Mouse (Mus musculus) embryonic facial prominence, embryonic 15.5 days (tissue): ENCODE measurements around the gene Ctsd. TPM values are rescaled to one million over a fixed set of nuclear protein-coding genes. Genes with fewer than 3 reads are reported as not detected.
"Not testable (repeated sequence)": the region's sequence is repeated elsewhere in the genome, so short reads cannot be mapped to it uniquely, and the experiment has no call there.

Experiments
- ATAC-seq: fragments of 200-750 bp; cut with Nextera tagmentation; 2 replicates; pipeline ENCODE4 v1.8.0; 2017; ENCODE audit warnings: low read depth, moderate TSS enrichment; ENCODE audit not compliant: insufficient number of reproducible peaks, low FRiP score, low TSS enrichment
- H3K27ac ChIP-seq: fragments of 300-500 bp; sonication (generic); replicated peaks from 2 replicates; pipeline ENCODE4 v1.5.1; 2015; ENCODE audit warnings: mild to moderate bottlenecking, inconsistent platforms
- H3K27me3 ChIP-seq: fragments of 300-500 bp; sonication (generic); 2 replicates; pipeline ENCODE4 v1.6.1; 2015; ENCODE audit warnings: inconsistent platforms
- H3K36me3 ChIP-seq: fragments of 300-500 bp; sonication (generic); 2 replicates; pipeline ENCODE4 v1.6.1; 2015; ENCODE audit warnings: mild to moderate bottlenecking, inconsistent platforms
- H3K4me1 ChIP-seq: fragments of 300-500 bp; sonication (generic); 2 replicates; pipeline ENCODE4 v1.6.1; 2015; ENCODE audit warnings: inconsistent platforms
- H3K4me2 ChIP-seq: fragments of 300-500 bp; sonication (generic); replicated peaks from 2 replicates; pipeline ENCODE4 v1.6.1; 2015; ENCODE audit warnings: mild to moderate bottlenecking, inconsistent platforms
- H3K4me3 ChIP-seq: fragments of 300-500 bp; sonication (generic); replicated peaks from 2 replicates; pipeline ENCODE4 v1.5.1; 2015; ENCODE audit warnings: mild to moderate bottlenecking, inconsistent platforms
- H3K9ac ChIP-seq: fragments of 300-500 bp; sonication (generic); 2 replicates; pipeline ENCODE4 v1.6.1; 2015; ENCODE audit warnings: inconsistent platforms
- H3K9me3 ChIP-seq: fragments of 300-500 bp; sonication (generic); replicated peaks from 2 replicates; pipeline ENCODE4 v1.6.1; 2016; ENCODE audit warnings: inconsistent platforms
- WGBS: fragments of 180-500 bp; shearing (Covaris S2); methylation state at CpG from one replicate; pipeline ENCODE4 v1.1.7; 2015; 5-methylcytosine and 5-hydroxymethylcytosine counted together
- polyA plus RNA-seq: library from polyadenylated mRNA; unstranded; fragments of >200 nt; fragmentation: Nextera tagmentation; extraction: Ambion mirVana; gene quantifications from 2 replicates; pipeline ENCODE4 v1.2.1, GENCODE M21; 2015

The Ctsd gene
- polyA plus RNA-seq, 1 experiment from 2014 or later: 387 TPM

DNA sequence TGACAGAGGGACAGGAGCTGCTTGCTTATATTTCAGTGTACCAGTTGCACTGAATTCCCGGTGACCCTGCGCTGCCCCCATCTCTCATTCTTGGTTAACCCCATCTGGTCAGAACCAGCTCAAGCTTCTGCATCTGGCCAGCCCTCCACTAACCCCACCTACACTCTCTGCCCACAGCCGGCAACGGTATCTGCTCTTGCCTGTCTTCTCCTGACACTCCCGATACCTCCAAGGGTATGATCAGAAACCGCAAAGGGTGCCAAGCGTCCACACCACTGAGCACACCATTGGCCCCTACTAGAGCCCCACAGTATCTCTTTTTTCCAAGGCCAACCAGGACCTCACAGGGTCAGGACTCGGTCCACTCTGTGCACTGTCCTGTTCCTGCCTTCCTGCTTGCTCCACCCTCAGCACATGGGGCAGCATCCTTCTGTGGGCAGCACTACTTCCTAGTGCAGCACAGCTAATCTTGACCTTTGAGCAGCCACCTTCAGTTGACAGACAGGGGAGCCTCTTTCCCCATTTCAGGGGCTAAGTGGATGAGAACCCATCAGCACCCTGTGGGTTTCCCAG is 33.1 kb downstream of the Ctsd start:
- no peaks in the 10 kb centered on the region for H3K9me3 ChIP-seq
- 0 out of 2 replicates have a peak, but pooled peaks have one; percentile 8 for ATAC-seq
- H3K27ac ChIP-seq: no peak overlapping the region
- H3K36me3 ChIP-seq: no peaks in the 10 kb centered on the region
- 69% methylated on average over 8 of the region's 8 CpGs for WGBS
- H3K4me1 ChIP-seq: no peaks in the 10 kb centered on the region
- no peak overlapping the region for H3K4me3 ChIP-seq
- H3K4me2 ChIP-seq: no peak overlapping the region
- no peak overlapping the region for H3K9ac ChIP-seq
- no peaks in the 10 kb centered on the region for H3K27me3 ChIP-seq

DNA sequence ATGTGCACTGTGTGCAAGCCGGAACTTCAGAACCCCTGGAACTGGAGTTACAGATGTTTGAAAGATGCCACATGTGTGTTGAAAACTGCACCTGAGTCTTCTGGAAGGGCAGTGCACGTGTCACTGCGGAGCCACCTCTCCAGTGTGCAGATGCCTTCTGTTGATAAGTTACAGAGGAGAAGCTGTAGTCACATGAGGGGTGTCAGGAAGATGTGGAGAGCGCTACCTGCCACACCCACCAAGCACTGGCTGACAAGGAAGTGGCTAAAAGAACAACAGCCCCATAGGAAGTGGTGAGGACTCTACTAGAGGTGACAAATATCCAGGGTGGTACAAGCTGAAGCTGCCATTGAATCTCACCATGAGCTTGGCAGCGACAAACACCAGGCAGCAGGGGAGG is 34.0 kb downstream of the Ctsd start:
- no peaks in the 10 kb centered on the region for H3K9me3 ChIP-seq
- WGBS: 60% methylated on average over 5 of the region's 5 CpGs
- no peak overlapping the region for H3K4me2 ChIP-seq
- H3K27me3 ChIP-seq: no peaks in the 10 kb centered on the region
- H3K4me3 ChIP-seq: no peak overlapping the region
- no peaks in the 10 kb centered on the region for H3K36me3 ChIP-seq
- no peak overlapping the region for H3K9ac ChIP-seq
- ATAC-seq: no peak
- peaks cover 6% of the 10 kb centered on the region for H3K4me1 ChIP-seq
- H3K27ac ChIP-seq: no peak overlapping the region

DNA sequence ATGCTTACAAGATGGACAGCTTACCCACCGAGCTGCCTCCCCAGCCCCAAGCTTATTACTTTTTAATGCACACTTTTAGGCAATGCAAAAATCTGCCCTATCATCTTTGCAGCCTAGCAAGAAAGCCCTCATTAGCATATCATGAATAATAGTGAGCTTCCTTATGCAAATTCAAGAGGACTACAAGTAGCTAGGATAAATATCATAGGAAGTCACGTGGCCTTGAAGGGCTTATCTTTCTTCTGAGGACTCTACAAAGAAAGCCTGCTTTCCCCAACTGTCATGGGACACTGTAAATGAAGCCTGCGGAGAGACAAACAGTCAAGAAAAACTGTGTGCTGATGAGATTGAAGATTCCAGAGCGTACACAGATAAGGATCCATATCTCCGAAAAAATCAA is 36.3 kb downstream of the Ctsd start:
- H3K4me3 ChIP-seq: no peak overlapping the region
- no peaks in the 10 kb centered on the region for H3K36me3 ChIP-seq
- H3K9ac ChIP-seq: no peak overlapping the region
- no peak overlapping the region for H3K4me2 ChIP-seq
- peaks cover 6% of the 10 kb centered on the region for H3K4me1 ChIP-seq
- no peaks in the 10 kb centered on the region for H3K27me3 ChIP-seq
- 69% methylated on average over 5 of the region's 5 CpGs for WGBS
- H3K9me3 ChIP-seq: no peaks in the 10 kb centered on the region
- ATAC-seq: no peak
- H3K27ac ChIP-seq: no peak overlapping the region

DNA sequence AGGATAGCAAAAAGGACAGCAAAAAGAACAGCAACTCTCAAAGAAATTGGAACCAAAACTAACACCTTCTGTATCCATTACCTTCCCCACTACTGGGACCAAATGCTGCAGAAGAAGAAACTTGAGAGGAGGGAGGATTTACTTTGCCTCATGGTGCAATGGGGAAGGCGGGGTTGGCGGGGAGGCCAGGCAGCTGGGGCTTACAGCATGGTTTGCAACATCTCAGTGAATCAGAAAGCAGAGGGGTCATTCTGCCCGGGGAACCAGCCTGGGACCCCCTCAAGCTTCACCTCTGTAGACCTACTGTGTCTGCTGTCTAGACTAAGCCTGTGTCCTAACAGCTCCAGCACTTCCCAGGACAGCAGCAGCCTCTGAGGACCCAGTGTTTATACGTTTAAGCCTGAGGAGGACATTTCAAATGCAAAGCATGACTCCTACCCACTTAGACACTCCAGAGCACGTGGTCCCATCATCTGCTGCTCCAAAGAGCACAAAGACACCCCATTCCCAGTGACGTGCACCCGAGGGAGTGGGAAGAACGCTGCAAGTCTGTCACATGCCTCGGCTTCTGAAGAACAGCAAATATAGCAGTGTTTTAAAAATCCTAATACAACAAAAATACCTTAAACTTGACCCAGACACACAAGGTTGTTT is 38.4 kb downstream of the Ctsd start:
- Histone ChIP-seq H3K4me1 (peaks cover 6% of the 10 kb centered on the region), H3K27me3 (no peaks in the 10 kb centered on the region), H3K27ac (peak overlapping the region; percentile 74; the same call in 1 of the 2 replicates), H3K9ac (no peak overlapping the region), H3K4me2 (no peak overlapping the region), H3K4me3 (no peak overlapping the region), H3K9me3 (no peaks in the 10 kb centered on the region), H3K36me3 (no peaks in the 10 kb centered on the region)
- no peak for ATAC-seq
- 24% methylated on average over 9 of the region's 9 CpGs for WGBS

DNA sequence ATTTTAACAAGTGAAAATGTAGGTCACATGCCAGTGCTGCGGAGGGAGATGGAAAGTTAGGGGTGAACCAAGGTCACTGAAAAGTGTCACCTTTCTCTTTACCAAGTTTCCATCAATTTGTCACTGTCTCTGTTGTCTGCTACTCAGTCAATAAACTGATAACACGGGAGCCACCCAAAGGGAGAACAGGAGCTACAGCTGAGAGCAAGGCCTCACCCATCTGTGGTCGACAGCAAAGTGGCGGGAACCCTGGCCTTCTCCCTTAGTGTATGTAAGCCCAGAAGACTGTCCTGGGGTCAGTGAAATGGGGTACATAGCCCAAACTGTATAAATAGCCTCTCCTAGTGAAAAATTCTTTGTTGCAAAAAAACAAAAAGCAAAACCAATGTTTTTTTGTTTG is 40.3 kb downstream of the Ctsd start:
- Histone ChIP-seq H3K27ac (no peak overlapping the region), H3K9ac (no peak overlapping the region), H3K27me3 (no peaks in the 10 kb centered on the region), H3K4me3 (no peak overlapping the region), H3K9me3 (no peaks in the 10 kb centered on the region), H3K36me3 (no peaks in the 10 kb centered on the region), H3K4me2 (no peak overlapping the region), H3K4me1 (peaks cover 6% of the 10 kb centered on the region)
- no peak for ATAC-seq
- WGBS: 75% methylated on average over 4 of the region's 4 CpGs

DNA sequence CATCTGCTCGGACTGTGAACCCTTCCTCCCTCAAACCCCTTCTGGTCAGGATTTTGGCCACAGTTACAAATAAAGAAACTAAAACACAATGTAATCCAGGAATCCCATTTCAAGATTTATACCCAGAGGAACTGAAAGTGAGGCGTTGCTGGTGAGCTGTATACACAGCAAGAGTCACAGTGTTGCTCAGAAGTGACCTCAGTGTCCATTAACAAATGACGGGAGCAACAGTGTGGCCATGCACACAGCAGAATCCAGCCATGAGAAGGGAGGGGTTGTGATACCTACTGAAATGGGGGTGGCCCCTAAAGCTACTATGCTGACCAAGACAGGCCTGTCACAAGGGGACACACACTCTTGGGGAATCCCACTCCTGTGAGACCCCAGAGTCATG is 45.6 kb downstream of the Ctsd start:
- Histone ChIP-seq H3K9ac (no peak overlapping the region), H3K4me1 (peaks cover 9% of the 10 kb centered on the region), H3K36me3 (no peaks in the 10 kb centered on the region), H3K9me3 (no peaks in the 10 kb centered on the region), H3K27ac (peak overlapping the region; percentile 68), H3K4me3 (no peak overlapping the region), H3K4me2 (no peak overlapping the region), H3K27me3 (no peaks in the 10 kb centered on the region)
- 71% methylated on average over 3 of the region's 3 CpGs for WGBS
- no peak for ATAC-seq

DNA sequence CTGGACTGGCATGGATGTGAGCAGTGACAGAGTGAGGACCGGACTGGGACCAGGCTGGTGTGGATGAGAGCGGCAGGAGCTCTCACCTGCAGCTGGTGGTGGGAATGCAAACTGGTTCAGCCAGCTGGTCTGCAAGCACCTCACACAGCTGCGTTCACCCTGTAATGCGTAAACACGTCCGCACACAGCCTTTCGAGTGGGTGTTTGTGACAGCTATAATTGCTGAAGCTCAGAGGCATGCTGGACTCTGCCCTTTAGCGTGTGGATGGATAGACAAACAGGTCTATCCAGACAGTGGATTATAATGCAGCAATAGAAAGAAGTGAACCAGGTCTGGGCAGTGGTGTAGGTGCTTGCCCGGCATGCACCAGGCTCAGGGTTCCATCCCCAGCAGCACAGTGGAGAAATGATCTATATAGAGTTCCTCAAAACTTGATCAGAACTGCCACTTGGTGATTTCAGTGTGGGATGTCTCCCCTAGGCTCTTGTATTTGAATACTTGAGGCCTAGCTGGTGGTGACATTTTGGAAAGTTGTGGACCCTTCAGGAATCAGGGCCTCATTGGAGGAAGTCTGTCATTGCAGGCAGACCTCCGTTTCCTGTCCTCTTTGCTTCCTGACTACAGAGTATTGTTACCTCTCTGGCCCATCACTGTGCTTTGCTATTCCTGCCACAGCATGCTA is 46.1 kb downstream of the Ctsd start:
- Histone ChIP-seq H3K27ac (peak overlapping the region; percentile 68), H3K4me2 (0 out of 2 replicates have a peak overlapping the region, but pooled peaks have one; percentile 0), H3K27me3 (no peaks in the 10 kb centered on the region), H3K9me3 (no peaks in the 10 kb centered on the region), H3K36me3 (no peaks in the 10 kb centered on the region), H3K4me3 (no peak overlapping the region), H3K9ac (no peak overlapping the region), H3K4me1 (peaks cover 9% of the 10 kb centered on the region)
- peak; percentile 58 for ATAC-seq
- WGBS: 62% methylated on average over 10 of the region's 10 CpGs

DNA sequence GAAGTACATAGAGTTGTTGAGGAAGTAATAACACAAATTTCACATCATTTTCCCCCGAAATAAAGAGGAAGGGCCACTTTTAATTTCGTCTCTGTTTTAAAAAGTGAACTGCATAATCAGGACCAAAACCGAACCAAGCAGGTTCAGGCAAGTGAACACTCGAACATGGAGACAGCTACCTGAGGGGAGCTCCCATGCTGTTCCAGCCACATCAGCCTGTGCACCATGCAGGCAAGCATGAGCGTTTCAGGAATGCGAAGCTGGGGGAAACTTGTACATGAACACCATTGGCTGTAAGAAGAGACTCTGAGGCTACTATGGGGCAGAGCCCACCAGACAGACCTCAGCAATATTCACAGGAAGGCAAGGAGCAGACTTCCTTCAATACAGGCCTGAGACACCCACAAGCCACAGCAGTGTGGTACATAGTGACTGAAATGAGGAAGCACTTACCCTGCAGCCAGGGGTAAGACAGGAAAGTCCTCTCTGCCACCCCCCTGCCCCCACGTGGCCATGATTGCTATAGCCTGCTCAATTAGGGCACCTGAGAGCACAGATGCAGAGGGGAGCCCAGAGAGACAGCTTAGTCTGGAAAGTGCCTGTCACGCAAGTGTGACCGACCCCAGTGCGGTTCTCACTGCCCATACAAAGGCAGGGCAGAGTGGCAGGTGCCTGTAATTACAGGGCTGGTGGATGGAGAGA is 47.4 kb downstream of the Ctsd start:
- WGBS: 44% methylated on average over 10 of the region's 10 CpGs
- H3K4me1 ChIP-seq: peaks cover 9% of the 10 kb centered on the region
- H3K9ac ChIP-seq: no peak overlapping the region
- H3K4me2 ChIP-seq: no peak overlapping the region
- H3K27ac ChIP-seq: peak overlapping the region; percentile 63
- no peak for ATAC-seq
- H3K9me3 ChIP-seq: no peaks in the 10 kb centered on the region
- no peaks in the 10 kb centered on the region for H3K27me3 ChIP-seq
- H3K4me3 ChIP-seq: no peak overlapping the region
- H3K36me3 ChIP-seq: no peaks in the 10 kb centered on the region

DNA sequence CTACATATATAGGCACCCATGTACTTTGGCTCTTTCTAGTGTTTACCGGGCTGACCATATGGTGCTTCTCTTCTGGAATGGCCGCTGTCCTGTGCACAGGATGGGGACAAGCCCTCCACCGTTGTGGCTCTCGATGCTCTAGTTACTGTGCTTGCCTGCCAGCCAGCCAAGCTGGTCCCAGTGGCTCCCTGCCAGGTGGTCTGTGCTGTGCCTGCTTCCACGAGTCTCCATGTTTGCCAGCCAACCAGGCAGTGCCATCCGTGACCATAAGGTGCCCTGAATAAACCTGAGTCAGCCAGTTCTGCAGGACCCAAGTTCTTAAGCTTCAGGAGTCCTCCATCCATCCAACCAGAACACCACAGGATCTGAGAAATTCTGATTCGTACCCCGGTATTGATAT is 52.7 kb downstream of the Ctsd start:
- Histone ChIP-seq H3K36me3 (no peaks in the 10 kb centered on the region), H3K27ac (no peak overlapping the region)

DNA sequence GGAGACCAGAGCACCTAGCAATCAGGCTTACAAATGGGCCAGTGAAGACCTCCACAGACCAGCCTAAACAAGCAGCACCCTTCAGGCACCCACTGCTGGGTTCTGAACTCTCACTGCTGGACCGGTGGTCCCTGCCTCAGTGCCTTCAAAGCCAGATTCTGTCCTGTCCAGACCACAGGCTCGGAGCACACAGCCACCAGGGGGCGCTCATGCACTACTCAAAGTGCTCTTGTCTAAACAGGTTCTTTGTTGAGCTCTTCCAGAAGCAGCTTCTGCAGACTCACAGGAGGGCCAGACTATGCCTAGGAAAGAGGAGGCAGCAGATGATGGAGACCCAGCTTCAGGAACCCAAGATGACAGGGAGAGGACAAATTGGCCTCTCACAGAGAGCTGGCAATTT is 53.6 kb downstream of the Ctsd start:
- Histone ChIP-seq H3K27me3 (no peaks in the 10 kb centered on the region), H3K27ac (no peak overlapping the region), H3K4me3 (no peak overlapping the region), H3K4me1 (0 out of 2 replicates have a peak, but pooled peaks cover 5% of the 10 kb centered on the region), H3K9me3 (no peaks in the 10 kb centered on the region), H3K9ac (no peak overlapping the region), H3K36me3 (no peaks in the 10 kb centered on the region), H3K4me2 (no peak overlapping the region)
- ATAC-seq: peak; percentile 59; the same call in 1 of the 2 replicates
- WGBS: 1% methylated on average over 3 of the region's 3 CpGs

More for the DNA sequence above, 52.7 kb downstream of the Ctsd start:
- WGBS: 84% methylated on average over 8 of the region's 8 CpGs
- no peak for ATAC-seq
- no peaks in the 10 kb centered on the region for H3K9me3 ChIP-seq
- no peak overlapping the region for H3K9ac ChIP-seq
- H3K4me2 ChIP-seq: no peak overlapping the region
- H3K27me3 ChIP-seq: no peaks in the 10 kb centered on the region
- H3K4me1 ChIP-seq: 0 out of 2 replicates have a peak, but pooled peaks cover 5% of the 10 kb centered on the region
- no peak overlapping the region for H3K4me3 ChIP-seq

DNA sequence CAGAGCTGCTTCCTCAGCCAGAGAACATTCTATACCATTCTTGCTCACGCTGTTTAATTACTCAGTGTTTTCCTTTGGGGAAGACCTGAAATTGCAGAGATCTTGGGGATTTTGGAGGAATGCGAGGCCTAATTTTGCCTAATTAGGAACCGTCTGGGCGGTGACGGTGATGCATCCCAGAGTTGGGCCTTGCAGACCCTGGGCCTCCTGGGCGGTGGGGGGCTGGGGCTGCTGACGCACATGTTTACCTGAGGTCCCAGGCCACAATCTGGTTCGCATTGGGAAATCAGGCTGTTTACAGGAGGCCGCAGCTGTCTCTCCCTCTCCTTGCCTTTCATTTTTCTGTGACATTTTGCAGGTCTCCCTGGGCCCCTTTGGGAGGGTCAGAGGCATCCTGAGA is 55.1 kb downstream of the Ctsd start:
- peak overlapping the region; percentile 63; the same call in 1 of the 2 replicates for H3K27ac ChIP-seq
- WGBS: 40% methylated on average over 5 of the region's 9 CpGs
- H3K4me2 ChIP-seq, H3K27me3 ChIP-seq, H3K4me1 ChIP-seq, H3K4me3 ChIP-seq, H3K9me3 ChIP-seq, H3K9ac ChIP-seq, H3K36me3 ChIP-seq: not testable (repeated sequence)
- peak; percentile 53 for ATAC-seq
